Mouse (Mus musculus): ENCODE data around the gene Ppm1m. TPM values are rescaled to one million over a fixed set of nuclear protein-coding genes. Genes with fewer than 3 reads are reported as not detected.

The Ppm1m gene
- polyA plus RNA-seq, 1 experiment: 28.5 TPM

GRCm38 (mm10) chr9:106148541-106149398, 50.8 kb downstream of the Ppm1m start:
- DNase-seq: no peak
- Histone ChIP-seq H3K27me3 (replicated peaks; ENCODE audit: control insufficient read depth, insufficient read depth, low read length) (no peaks in the 10 kb centered on the region), H3K27ac (ENCODE audit: insufficient read depth, low read depth, low read length) (no peak overlapping the region), H3K4me3 (ENCODE audit: insufficient read depth, low read depth, low read length) (no peak overlapping the region), H3K36me3 (ENCODE audit: control insufficient read depth, insufficient read depth, low read length) (no peaks in the 10 kb centered on the region), H3K4me1 (ENCODE audit: control insufficient read depth, insufficient read depth, low read length) (no peaks in the 10 kb centered on the region)
- TF ChIP-seq POLR2A (IDR thresholded peaks at IDR 0.05; ENCODE audit: low read depth, low read length) (no peak), CTCF (conservative IDR thresholded peaks at IDR 0.05; ENCODE audit: insufficient read depth, insufficient read length, low read depth, low read length) (no peak)
- 2% methylated on average over 36 of the region's 36 CpGs for WGBS

DNA sequence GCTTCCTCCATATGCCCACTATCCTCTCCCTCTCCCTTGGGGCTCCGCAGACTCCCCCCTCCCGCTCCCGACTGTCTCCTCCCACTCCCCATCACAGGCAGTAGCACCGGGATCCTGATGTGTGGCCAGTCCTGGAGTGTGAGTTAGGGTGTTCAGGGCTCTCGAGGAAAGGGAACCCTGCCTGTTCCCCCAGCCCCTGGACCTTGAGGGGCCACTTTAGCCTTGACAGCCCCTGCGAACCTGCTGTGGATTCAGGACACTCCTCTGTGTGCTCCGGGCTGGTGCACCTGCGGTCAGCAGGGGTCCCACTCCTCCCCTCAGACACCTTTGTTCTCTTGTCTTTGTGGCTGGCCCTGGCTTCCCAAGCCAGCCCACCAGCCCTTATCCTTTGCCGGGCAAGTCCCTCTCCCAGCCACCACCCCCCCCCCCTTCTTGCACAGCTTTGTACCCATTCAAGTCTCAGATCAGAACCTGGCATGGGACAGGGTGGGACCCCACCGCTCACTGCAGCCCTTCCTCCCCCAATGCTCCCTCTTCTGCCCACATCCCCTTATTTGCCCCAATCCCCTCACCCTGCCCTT, 51.6 kb downstream of the Ppm1m start:
- no peak overlapping the region for H3K27ac ChIP-seq (ENCODE audit: insufficient read depth, low read depth, low read length)
- 7% methylated on average over 10 of the region's 10 CpGs for WGBS
- H3K27me3 ChIP-seq (replicated peaks; ENCODE audit: control insufficient read depth, insufficient read depth, low read length): no peaks in the 10 kb centered on the region
- TF ChIP-seq CTCF (conservative IDR thresholded peaks at IDR 0.05; ENCODE audit: insufficient read depth, insufficient read length, low read depth, low read length) (no peak), POLR2A (IDR thresholded peaks at IDR 0.05; ENCODE audit: low read depth, low read length) (no peak)
- H3K4me3 ChIP-seq (ENCODE audit: insufficient read depth, low read depth, low read length): no peak overlapping the region
- H3K36me3 ChIP-seq (ENCODE audit: control insufficient read depth, insufficient read depth, low read length): no peaks in the 10 kb centered on the region
- no peak for DNase-seq
- H3K4me1 ChIP-seq (ENCODE audit: control insufficient read depth, insufficient read depth, low read length): no peaks in the 10 kb centered on the region

GRCm38 (mm10) chr9:106147281-106147680, 52.3 kb downstream of the Ppm1m start:
- 41% methylated on average over 5 of the region's 5 CpGs for WGBS
- no peak for TF ChIP-seq POLR2A (IDR thresholded peaks at IDR 0.05; ENCODE audit: low read depth, low read length)
- no peak for TF ChIP-seq CTCF (conservative IDR thresholded peaks at IDR 0.05; ENCODE audit: insufficient read depth, insufficient read length, low read depth, low read length)
- Histone ChIP-seq H3K4me1 (ENCODE audit: control insufficient read depth, insufficient read depth, low read length) (no peaks in the 10 kb centered on the region), H3K27ac (ENCODE audit: insufficient read depth, low read depth, low read length) (no peak overlapping the region), H3K4me3 (ENCODE audit: insufficient read depth, low read depth, low read length) (no peak overlapping the region), H3K36me3 (ENCODE audit: control insufficient read depth, insufficient read depth, low read length) (no peaks in the 10 kb centered on the region), H3K27me3 (replicated peaks; ENCODE audit: control insufficient read depth, insufficient read depth, low read length) (no peaks in the 10 kb centered on the region)
- DNase-seq: no peak

DNA sequence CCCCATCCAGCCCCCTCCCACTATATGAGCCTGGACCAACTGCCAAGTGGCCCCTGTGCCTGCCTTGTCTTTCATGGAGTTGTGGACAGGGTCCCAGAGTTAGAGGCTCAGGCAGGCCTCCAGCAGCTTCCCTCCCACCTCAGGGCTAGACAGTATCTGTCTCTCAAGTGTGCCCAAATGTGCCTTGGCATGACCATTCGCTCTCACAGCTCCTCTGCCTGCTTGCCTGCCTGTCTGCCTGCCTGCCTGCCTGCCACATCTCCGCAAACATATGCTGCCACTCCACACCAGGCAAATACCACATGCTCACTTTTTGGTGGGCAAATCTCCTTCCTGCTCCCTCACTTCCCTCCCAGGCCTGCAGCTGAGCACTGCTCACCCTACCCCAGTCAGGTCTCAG, 54.0 kb downstream of the Ppm1m start:
- H3K4me1 ChIP-seq (ENCODE audit: control insufficient read depth, insufficient read depth, low read length): no peaks in the 10 kb centered on the region
- H3K27ac ChIP-seq (ENCODE audit: insufficient read depth, low read depth, low read length): no peak overlapping the region
- H3K36me3 ChIP-seq (ENCODE audit: control insufficient read depth, insufficient read depth, low read length): no peaks in the 10 kb centered on the region
- H3K27me3 ChIP-seq (replicated peaks; ENCODE audit: control insufficient read depth, insufficient read depth, low read length): no peaks in the 10 kb centered on the region
- TF ChIP-seq CTCF (conservative IDR thresholded peaks at IDR 0.05; ENCODE audit: insufficient read depth, insufficient read length, low read depth, low read length): no peak
- no peak for TF ChIP-seq POLR2A (IDR thresholded peaks at IDR 0.05; ENCODE audit: low read depth, low read length)
- no peak overlapping the region for H3K4me3 ChIP-seq (ENCODE audit: insufficient read depth, low read depth, low read length)
- no peak for DNase-seq
- 78% methylated on average over 2 of the region's 2 CpGs for WGBS

Other genes starting within 250 kb of the Ppm1m start
- 0.23 and 0.34 TPM in 2 replicates for gene Col6a5, start 239.1 kb downstream of the Ppm1m start, polyA plus RNA-seq (2012; rRNA removed)
- gene Col6a4, start 103.0 kb downstream of the Ppm1m start, polyA plus RNA-seq (2012; rRNA removed): 0.59 and 0.62 TPM in 2 replicates
- gene Glyctk, start 41.6 kb downstream of the Ppm1m start, polyA plus RNA-seq (2012; rRNA removed): 168 and 212 TPM in 2 replicates
- 37.6 and 38.9 TPM in 2 replicates for gene Wdr82, start 28.8 kb downstream of the Ppm1m start, polyA plus RNA-seq (2012; rRNA removed)
- gene Twf2, start 3.4 kb upstream of the Ppm1m start, polyA plus RNA-seq (2012; rRNA removed): 24.4 and 29.7 TPM in 2 replicates
- gene Tlr9, start 22.9 kb upstream of the Ppm1m start, polyA plus RNA-seq (2012; rRNA removed): 2.0 and 4.2 TPM in 2 replicates
- gene Alas1, start 48.9 kb upstream of the Ppm1m start, polyA plus RNA-seq (2012; rRNA removed): 315 and 343 TPM in 2 replicates
- gene Poc1a, start 81.3 kb upstream of the Ppm1m start, polyA plus RNA-seq (2012; rRNA removed): 5.8 and 6.1 TPM in 2 replicates
- gene Dusp7, start 168.9 kb upstream of the Ppm1m start, polyA plus RNA-seq (2012; rRNA removed): 38.8 and 44.1 TPM in 2 replicates
- 452 and 521 TPM in 2 replicates for gene Rpl29, start 229.7 kb upstream of the Ppm1m start, polyA plus RNA-seq (2012; rRNA removed)
- gene Acy1, start 238.6 kb upstream of the Ppm1m start, polyA plus RNA-seq (2012; rRNA removed): 141 and 154 TPM in 2 replicates
- gene Abhd14b, start 247.7 kb upstream of the Ppm1m start, polyA plus RNA-seq (2012; rRNA removed): 470 and 526 TPM in 2 replicates
- gene Abhd14a, start 247.9 kb upstream of the Ppm1m start, polyA plus RNA-seq (2012; rRNA removed): 137 and 146 TPM in 2 replicates

All from kidney, adult 2 months (tissue).